Mouse (Mus musculus): Measurements from ENCODE around the gene Fcgr3. TPM values are rescaled to one million over a fixed set of nuclear protein-coding genes. Genes with fewer than 3 reads are reported as not detected.

Fcgr3 gene
- total and polyA plus RNA-seq, 3 experiments, result 11.5 to 12.7 (median 12.1) TPM

- Histone ChIP-seq H3K4me3 (no peak overlapping the region), H3K27me3 (ENCODE audit: control insufficient read depth, insufficient read depth, low read length) (no peaks in the 10 kb centered on the region; the same call in 1 of the 2 replicates), H3K27ac (no peak overlapping the region), H3K9ac (ENCODE audit: low read depth, low read length) (no peak overlapping the region), H3K36me3 (ENCODE audit: control insufficient read depth, insufficient read depth, low read length) (no peaks in the 10 kb centered on the region), H3K79me2 (replicated peaks; ENCODE audit: control insufficient read depth, insufficient read depth, low read length) (no peaks in the 10 kb centered on the region), H3K4me1 (ENCODE audit: control insufficient read depth, insufficient read depth, low read length) (peaks cover 1% of the 10 kb centered on the region)
- intact Hi-C loops (cut with DNase I), result no loop called here
- WGBS, result 85% methylated on average over 3 of the region's 3 CpGs
- DNase-seq, result no peak
- TF ChIP-seq POLR2A (IDR thresholded peaks at IDR 0.05; ENCODE audit: insufficient read depth, low read depth, low read length) (no peak), CTCF (IDR thresholded peaks at IDR 0.05) (no peak), EP300 (IDR thresholded peaks at IDR 0.05; ENCODE audit: insufficient read depth, low read depth, low read length) (no peak)
Observed at GRCm38 (mm10) chr1:171031752-171032151, 33.0 kb downstream of the Fcgr3 start.

- Histone ChIP-seq H3K4me3 (no peak overlapping the region), H3K9ac (ENCODE audit: low read depth, low read length) (no peak overlapping the region), H3K79me2 (replicated peaks; ENCODE audit: control insufficient read depth, insufficient read depth, low read length) (no peaks in the 10 kb centered on the region), H3K36me3 (ENCODE audit: control insufficient read depth, insufficient read depth, low read length) (no peaks in the 10 kb centered on the region), H3K27ac (no peak overlapping the region), H3K4me1 (ENCODE audit: control insufficient read depth, insufficient read depth, low read length) (no peaks in the 10 kb centered on the region), H3K27me3 (ENCODE audit: control insufficient read depth, insufficient read depth, low read length) (no peaks in the 10 kb centered on the region)
- no peak for TF ChIP-seq POLR2A (IDR thresholded peaks at IDR 0.05; ENCODE audit: insufficient read depth, low read depth, low read length)
- no peak for TF ChIP-seq CTCF (IDR thresholded peaks at IDR 0.05)
- TF ChIP-seq EP300 (IDR thresholded peaks at IDR 0.05; ENCODE audit: insufficient read depth, low read depth, low read length), result no peak
- intact Hi-C loops (cut with DNase I), result no loop called here
- WGBS, result 61% methylated on average over 7 of the region's 7 CpGs
- DNase-seq, result no peak
Observed at GRCm38 (mm10) chr1:171019311-171019950, 45.3 kb downstream of the Fcgr3 start.

GRCm38 (mm10) chr1:171018737-171019136 lies 46.0 kb downstream of the Fcgr3 start, which contains the start of gene Fcgr4:
Gene Fcgr4 (plus strand): TSS chr1:171018920.
- WGBS, result 82% methylated on average over 2 of the region's 2 CpGs
- H3K9ac ChIP-seq (ENCODE audit: low read depth, low read length), result no peak within 1 kb of the TSS
- H3K27me3 ChIP-seq (ENCODE audit: control insufficient read depth, insufficient read depth, low read length), result no peaks in the 10 kb centered on the region
- no peaks in the 10 kb centered on the region for H3K79me2 ChIP-seq (replicated peaks; ENCODE audit: control insufficient read depth, insufficient read depth, low read length)
- H3K36me3 ChIP-seq (ENCODE audit: control insufficient read depth, insufficient read depth, low read length), result no peaks in the 10 kb centered on the region
- H3K27ac ChIP-seq, result no peak within 1 kb of the TSS
- no peak for DNase-seq
- no peak within 1 kb of the TSS for H3K4me3 ChIP-seq
- TF ChIP-seq POLR2A (IDR thresholded peaks at IDR 0.05; ENCODE audit: insufficient read depth, low read depth, low read length) (no peak), EP300 (IDR thresholded peaks at IDR 0.05; ENCODE audit: insufficient read depth, low read depth, low read length) (no peak), CTCF (IDR thresholded peaks at IDR 0.05) (no peak)
- H3K4me1 ChIP-seq (ENCODE audit: control insufficient read depth, insufficient read depth, low read length), result no peaks in the 10 kb centered on the region
- intact Hi-C loops (cut with DNase I), result no loop called here

- WGBS, result 58% methylated on average over 6 of the region's 6 CpGs
Observed at GRCm38 (mm10) chr1:171017468-171018158, 47.1 kb downstream of the Fcgr3 start.

GRCm38 (mm10) chr1:171016676-171017356 lies 47.9 kb downstream of the Fcgr3 start:
- no peaks in the 10 kb centered on the region for H3K4me1 ChIP-seq (ENCODE audit: control insufficient read depth, insufficient read depth, low read length)
- 50% methylated on average over 6 of the region's 6 CpGs for WGBS

More at GRCm38 (mm10) chr1:171017468-171018158, 47.1 kb downstream of the Fcgr3 start:
- Histone ChIP-seq H3K79me2 (replicated peaks; ENCODE audit: control insufficient read depth, insufficient read depth, low read length) (no peaks in the 10 kb centered on the region), H3K4me3 (no peak overlapping the region), H3K9ac (ENCODE audit: low read depth, low read length) (no peak overlapping the region), H3K4me1 (ENCODE audit: control insufficient read depth, insufficient read depth, low read length) (no peaks in the 10 kb centered on the region), H3K36me3 (ENCODE audit: control insufficient read depth, insufficient read depth, low read length) (no peaks in the 10 kb centered on the region), H3K27ac (no peak overlapping the region), H3K27me3 (ENCODE audit: control insufficient read depth, insufficient read depth, low read length) (no peaks in the 10 kb centered on the region)
- no peak for DNase-seq
- intact Hi-C loops (cut with DNase I), result no loop called here
- TF ChIP-seq POLR2A (IDR thresholded peaks at IDR 0.05; ENCODE audit: insufficient read depth, low read depth, low read length) (no peak), EP300 (IDR thresholded peaks at IDR 0.05; ENCODE audit: insufficient read depth, low read depth, low read length) (no peak), CTCF (IDR thresholded peaks at IDR 0.05) (no peak)

More at GRCm38 (mm10) chr1:171016676-171017356, 47.9 kb downstream of the Fcgr3 start:
- TF ChIP-seq POLR2A (IDR thresholded peaks at IDR 0.05; ENCODE audit: insufficient read depth, low read depth, low read length) (no peak), CTCF (IDR thresholded peaks at IDR 0.05) (no peak), EP300 (IDR thresholded peaks at IDR 0.05; ENCODE audit: insufficient read depth, low read depth, low read length) (no peak)
- Histone ChIP-seq H3K27ac (no peak overlapping the region), H3K9ac (ENCODE audit: low read depth, low read length) (no peak overlapping the region), H3K4me3 (no peak overlapping the region), H3K27me3 (ENCODE audit: control insufficient read depth, insufficient read depth, low read length) (no peaks in the 10 kb centered on the region), H3K79me2 (replicated peaks; ENCODE audit: control insufficient read depth, insufficient read depth, low read length) (no peaks in the 10 kb centered on the region), H3K36me3 (ENCODE audit: control insufficient read depth, insufficient read depth, low read length) (no peaks in the 10 kb centered on the region)
- intact Hi-C loops (cut with DNase I), result no loop called here
- DNase-seq, result no peak
